Mouse (Mus musculus) cortical plate, adult 2 months (tissue): ENCODE measurements around the gene Ccnb1.

ENCODE experiments used
- CTCF ChIP-seq: fragments of 200-500 bp; IDR thresholded peaks from 2 replicates; pipeline ENCODE4 v1.5.1; 2011; ENCODE audit warnings: mild to moderate bottlenecking, control low read depth, low read length; ENCODE audit not compliant: insufficient read depth; ENCODE audit errors: extremely low read depth
- POLR2A ChIP-seq: fragments of 200-500 bp; IDR thresholded peaks from 2 replicates; pipeline ENCODE4 v1.6.1; 2011; ENCODE audit warnings: mild to moderate bottlenecking, low read length, control low read depth; ENCODE audit not compliant: insufficient read depth; ENCODE audit errors: extremely low read depth

DNA sequence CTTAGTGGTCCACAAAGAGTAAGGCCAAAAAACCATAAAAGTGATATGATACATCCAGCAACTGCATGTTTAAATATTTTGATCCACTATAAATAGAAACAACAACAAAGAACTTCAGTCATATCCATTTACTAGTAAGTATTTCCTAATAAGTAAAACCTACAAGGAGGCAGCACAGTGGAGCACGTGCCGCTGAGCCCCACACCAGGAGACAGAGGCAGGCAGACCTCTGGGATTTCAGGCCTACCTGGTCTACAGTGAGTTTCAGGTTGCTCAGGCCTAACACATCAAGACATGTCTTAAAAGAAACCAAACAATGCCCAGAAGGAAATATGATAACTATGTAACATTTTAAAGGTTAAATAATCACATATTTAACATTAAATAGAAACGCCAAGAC lies 38.5 kb upstream of the Ccnb1 start:
- TF ChIP-seq CTCF (no peak), POLR2A (no peak)
